Mouse (Mus musculus) layer of hippocampus, postnatal 36 days (tissue): ENCODE results near the gene Mtf2. TPM values are rescaled to one million over a fixed set of nuclear protein-coding genes. Genes with fewer than 3 reads are reported as not detected.
"Not testable (repeated sequence)": the region's sequence is repeated elsewhere in the genome, so short reads cannot be mapped to it uniquely, and the experiment has no call there.

ENCODE experiments used
- DNase-seq, 2 experiments: peaks; one replicate each; pipeline ENCODE4 v3.0.0; 2022
- total RNA-seq, 2 experiments: library from RNA; stranded (reverse); gene quantifications; 2 replicates each; pipeline ENCODE4 v1.2.3; 2021

Mtf2 gene
- 10 to 100 TPM; 49.2 to 52.4 TPM for total RNA-seq

- DNase-seq = peak; percentile 96
Measured at GRCm38 (mm10) chr5:108065465-108066411, at the start of gene Mtf2. Mtf2 (plus strand) TSS chr5:108065674.

GRCm38 (mm10) chr5:108017232-108017631 is 48.2 kb upstream of the Mtf2 start:
- DNase-seq = no peak

GRCm38 (mm10) chr5:108019367-108019766 is 46.1 kb upstream of the Mtf2 start:
- no peak for DNase-seq

GRCm38 (mm10) chr5:108021346-108021745 is 44.1 kb upstream of the Mtf2 start:
- DNase-seq = no peak

- DNase-seq = no peak
Measured at GRCm38 (mm10) chr5:108028230-108028629, 37.2 kb upstream of the Mtf2 start.

- DNase-seq = peak in 1 of 2 experiments; percentile 11
Measured at GRCm38 (mm10) chr5:108028797-108029536, 36.5 kb upstream of the Mtf2 start.

GRCm38 (mm10) chr5:108029968-108030367 is 35.5 kb upstream of the Mtf2 start:
- DNase-seq = no peak

- DNase-seq = no peak
Measured at GRCm38 (mm10) chr5:108031267-108031666, 34.2 kb upstream of the Mtf2 start.

GRCm38 (mm10) chr5:108034194-108034593 is 31.3 kb upstream of the Mtf2 start:
- DNase-seq = no peak

- no peak for DNase-seq
Measured at GRCm38 (mm10) chr5:108035523-108035922, 30.0 kb upstream of the Mtf2 start.

- DNase-seq = no peak
Measured at GRCm38 (mm10) chr5:108042061-108042460, 23.4 kb upstream of the Mtf2 start.

GRCm38 (mm10) chr5:108043908-108044307 is 21.6 kb upstream of the Mtf2 start:
- no peak for DNase-seq

GRCm38 (mm10) chr5:108049711-108050268 is 15.7 kb upstream of the Mtf2 start:
- no peak for DNase-seq

- DNase-seq = no peak
Measured at GRCm38 (mm10) chr5:108051026-108051425, 14.4 kb upstream of the Mtf2 start.

- DNase-seq = not testable (repeated sequence)
Measured at GRCm38 (mm10) chr5:108051727-108052126, 13.7 kb upstream of the Mtf2 start.

- no peak for DNase-seq
Measured at GRCm38 (mm10) chr5:108052200-108052599, 13.3 kb upstream of the Mtf2 start.

GRCm38 (mm10) chr5:108053566-108053965 is 11.9 kb upstream of the Mtf2 start:
- no peak for DNase-seq

- DNase-seq = no peak
Measured at GRCm38 (mm10) chr5:108060413-108060812, 5.1 kb upstream of the Mtf2 start.

GRCm38 (mm10) chr5:108072301-108072700 is 6.8 kb downstream of the Mtf2 start:
- DNase-seq = no peak

- DNase-seq = no peak
Measured at GRCm38 (mm10) chr5:108076241-108076640, 10.8 kb downstream of the Mtf2 start.

- DNase-seq = no peak
Measured at GRCm38 (mm10) chr5:108076833-108077540, 11.5 kb downstream of the Mtf2 start.

GRCm38 (mm10) chr5:108079603-108080002 is 14.1 kb downstream of the Mtf2 start:
- DNase-seq = no peak
